In the genomic region with DNA sequence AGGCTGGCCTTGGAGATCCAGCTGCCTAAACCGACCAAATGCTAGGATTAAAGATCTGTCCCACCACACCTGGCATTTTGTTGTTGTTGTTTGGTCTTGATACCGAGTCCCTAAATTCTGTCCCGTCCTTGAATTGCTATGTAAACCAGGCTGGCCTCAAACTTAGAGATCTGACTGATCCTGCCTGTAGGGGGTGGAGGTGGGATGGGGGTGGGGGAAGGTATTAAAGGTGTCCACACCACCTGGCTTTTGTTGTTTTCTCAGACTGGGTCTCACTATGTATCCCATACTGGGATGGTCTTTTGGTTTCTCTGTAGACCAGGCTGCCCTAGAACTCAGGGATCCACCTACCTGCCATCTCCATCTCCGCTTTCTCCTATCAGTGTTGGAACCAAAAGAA, we compare ENCODE assay signal across 1 mouse cellular context.
TF ChIP-seq lines count a peak whose summit lies in the region.

No protein-coding gene starts in this region.

TF ChIP-seq in myocyte, 11 proteins besides CTCF, POLR2A, EP300 and RAD21 (continued from another document):
- no peak for TF ChIP-seq SRF (IDR thresholded peaks at IDR 0.05; ENCODE audit: control insufficient read depth, insufficient read length, low read depth)
- no peak for TF ChIP-seq REST (IDR thresholded peaks at IDR 0.05; ENCODE audit: insufficient read depth, insufficient read length)
